Mouse (Mus musculus) myocyte (in vitro differentiated cells): Measurements from ENCODE around the gene Ttc3.

Experiments
- CEBPB ChIP-seq: IDR thresholded peaks from 2 replicates; pipeline ENCODE4 v1.6.1; 2011; ENCODE audit warnings: mild to moderate bottlenecking, moderate library complexity; ENCODE audit not compliant: poor library complexity, insufficient read depth, severe bottlenecking
- E2F4 ChIP-seq: IDR thresholded peaks from one replicate; pipeline ENCODE4 v1.6.1; 2011; ENCODE audit warnings: mild to moderate bottlenecking, control low read depth, moderate library complexity; ENCODE audit not compliant: insufficient read depth
- MAX ChIP-seq: IDR thresholded peaks from one replicate; pipeline ENCODE4 v1.6.1; 2011; ENCODE audit warnings: low read depth, mild to moderate bottlenecking, control low read depth
- MYOD1 ChIP-seq, 3 experiments: IDR thresholded peaks; one replicate each; pipeline ENCODE4 v1.6.1; 2011; ENCODE audit warnings: control low read depth in 2 of 3, low read depth in 2 of 3, mild to moderate bottlenecking in 2 of 3, moderate library complexity in 1 of 3; ENCODE audit not compliant: insufficient read length in 2 of 3, control insufficient read depth in 1 of 3
- MYOG ChIP-seq, 3 experiments: IDR thresholded peaks; one replicate each; pipeline ENCODE4 v1.6.1; 2011; ENCODE audit warnings: control low read depth in 2 of 3, low read depth in 2 of 3, mild to moderate bottlenecking in 2 of 3; ENCODE audit not compliant: insufficient read length in 2 of 3, control insufficient read depth in 1 of 3, insufficient read depth in 1 of 3
- POLR2A ChIP-seq: IDR thresholded peaks from one replicate; pipeline ENCODE4 v1.6.1; 2011; ENCODE audit warnings: low read depth, mild to moderate bottlenecking, control low read depth, moderate library complexity; ENCODE audit not compliant: insufficient read length
- POLR2AphosphoS2 ChIP-seq: IDR thresholded peaks from one replicate; pipeline ENCODE4 v1.6.1; 2011; ENCODE audit warnings: low read depth, control low read depth; ENCODE audit not compliant: insufficient read length
- REST ChIP-seq: IDR thresholded peaks from one replicate; pipeline ENCODE4 v1.6.1; 2011; ENCODE audit warnings: mild to moderate bottlenecking, control low read depth, moderate library complexity; ENCODE audit not compliant: insufficient read depth, insufficient read length
- SRF ChIP-seq: IDR thresholded peaks from one replicate; pipeline ENCODE4 v1.6.1; 2011; ENCODE audit warnings: low read depth; ENCODE audit not compliant: control insufficient read depth, insufficient read length
- TCF12 ChIP-seq: IDR thresholded peaks from one replicate; pipeline ENCODE4 v1.6.1; 2011; ENCODE audit warnings: mild to moderate bottlenecking, control low read depth; ENCODE audit not compliant: poor library complexity, insufficient read depth, severe bottlenecking
- TCF3 ChIP-seq: IDR thresholded peaks from one replicate; pipeline ENCODE4 v1.6.1; 2011; ENCODE audit warnings: low read depth, control low read depth; ENCODE audit not compliant: insufficient read length
- USF1 ChIP-seq: IDR thresholded peaks from one replicate; pipeline ENCODE4 v1.6.1; 2011; ENCODE audit warnings: low read depth, mild to moderate bottlenecking, control low read depth, moderate library complexity

- TF ChIP-seq POLR2A (no peak), TCF3 (no peak), E2F4 (no peak), USF1 (no peak), MAX (no peak), POLR2AphosphoS2 (no peak), MYOD1 (IDR thresholded peaks at IDR 0.05; ENCODE audit: control insufficient read depth in 1 of 3, insufficient read length in 2 of 3, low read depth in 2 of 3) (no peak), MYOG (IDR thresholded peaks at IDR 0.05; ENCODE audit: control insufficient read depth in 1 of 3, insufficient read depth in 1 of 3, insufficient read length in 2 of 3, low read depth in 2 of 3) (no peak), CEBPB (no peak), TCF12 (no peak), SRF (no peak), REST (no peak)
Measured at GRCm38 (mm10) chr16:94387690-94388089, 17.3 kb downstream of the Ttc3 start.
